Mouse (Mus musculus) embryo, embryonic 11 days (tissue): ENCODE measurements around the gene Phrf1.

ENCODE experiments used
- DNase-seq: peaks from one replicate; pipeline ENCODE4 v3.0.0-alpha.2; 2015

Phrf1 gene

GRCm38 (mm10) chr7:141261480-141261879 is 32.9 kb downstream of the Phrf1 start:
- no peak for DNase-seq

GRCm38 (mm10) chr7:141263640-141264039 is 35.1 kb downstream of the Phrf1 start:
- DNase-seq = no peak

GRCm38 (mm10) chr7:141264041-141264700 is 35.6 kb downstream of the Phrf1 start:
- no peak for DNase-seq

- peak; percentile 62 for DNase-seq
Observed at GRCm38 (mm10) chr7:141264761-141265410, 36.3 kb downstream of the Phrf1 start.

GRCm38 (mm10) chr7:141265411-141265738 is 36.8 kb downstream of the Phrf1 start:
- peak; percentile 13 for DNase-seq

- DNase-seq = peak; percentile 46
Observed at GRCm38 (mm10) chr7:141265739-141266561, 37.4 kb downstream of the Phrf1 start, which contains the start of gene Irf7. TSS of gene Irf7 (minus strand) at chr7:141266481.

- no peak for DNase-seq
Observed at GRCm38 (mm10) chr7:141268466-141269272, 40.1 kb downstream of the Phrf1 start.

GRCm38 (mm10) chr7:141269273-141269545 is 40.6 kb downstream of the Phrf1 start:
- DNase-seq = no peak

GRCm38 (mm10) chr7:141270631-141271030 is 42.0 kb downstream of the Phrf1 start:
- DNase-seq = no peak

- DNase-seq = no peak
Observed at GRCm38 (mm10) chr7:141275356-141275755, 46.8 kb downstream of the Phrf1 start.

- no peak for DNase-seq
Observed at GRCm38 (mm10) chr7:141276546-141276945, 48.0 kb downstream of the Phrf1 start, which contains the start of gene Cdhr5. TSS of gene Cdhr5 (minus strand) at chr7:141276786.

GRCm38 (mm10) chr7:141277701-141278678 is 49.4 kb downstream of the Phrf1 start:
- DNase-seq = no peak

GRCm38 (mm10) chr7:141278766-141279590 is 50.4 kb downstream of the Phrf1 start, which contains the start of gene Sct:
TSS of gene Sct (minus strand) at chr7:141279133.
- peak; percentile 80 for DNase-seq

- no peak for DNase-seq
Observed at GRCm38 (mm10) chr7:141281442-141281841, 52.9 kb downstream of the Phrf1 start.

GRCm38 (mm10) chr7:141282756-141283155 is 54.2 kb downstream of the Phrf1 start:
- no peak for DNase-seq

GRCm38 (mm10) chr7:141288042-141288441 is 59.5 kb downstream of the Phrf1 start:
- no peak for DNase-seq

GRCm38 (mm10) chr7:141291921-141292582 is 63.5 kb downstream of the Phrf1 start, which contains the start of gene Drd4:
TSS of gene Drd4 (plus strand) at chr7:141292006.
- peak; percentile 69 for DNase-seq

- peak; percentile 16 for DNase-seq
Observed at GRCm38 (mm10) chr7:141292583-141293388, 64.2 kb downstream of the Phrf1 start.

GRCm38 (mm10) chr7:141293852-141294471 is 65.4 kb downstream of the Phrf1 start:
- peak; percentile 69 for DNase-seq
